Mouse (Mus musculus) mesoderm, embryonic 11.5 days (tissue): ENCODE data around the gene Mamld1.
"Not testable (repeated sequence)": the region's sequence is repeated elsewhere in the genome, so short reads cannot be mapped to it uniquely, and the experiment has no call there.

Experiments
- DNase-seq: peaks from one replicate; pipeline ENCODE4 v3.0.0-alpha.2; 2012; ENCODE audit warnings: low read depth, low spot score

Mamld1 gene

GRCm38 (mm10) chrX:71049864-71050576 lies at the start of gene Mamld1:
Gene Mamld1 (plus strand): TSS chrX:71050256.
- peak; percentile 62 for DNase-seq

DNA sequence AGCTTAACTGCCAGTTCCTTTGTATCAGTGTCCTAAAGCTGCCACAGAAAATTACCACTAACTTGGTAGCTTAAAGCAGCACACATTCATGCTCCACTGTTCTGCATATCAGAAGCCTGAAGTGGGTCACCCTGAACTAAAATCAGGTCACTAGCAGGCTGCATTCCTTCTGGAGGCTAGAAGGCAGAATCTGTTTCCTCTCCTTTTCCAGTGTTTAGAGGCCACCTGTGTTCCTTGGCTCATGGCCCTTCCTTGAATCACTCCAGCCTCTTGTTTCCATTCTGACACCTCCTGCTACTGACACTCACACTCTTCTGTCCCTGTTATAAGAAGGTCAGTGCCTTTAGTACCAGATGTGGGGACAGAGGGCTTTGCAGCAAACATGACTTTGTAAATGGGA lies 25.3 kb upstream of the Mamld1 start:
- no peak for DNase-seq

DNA sequence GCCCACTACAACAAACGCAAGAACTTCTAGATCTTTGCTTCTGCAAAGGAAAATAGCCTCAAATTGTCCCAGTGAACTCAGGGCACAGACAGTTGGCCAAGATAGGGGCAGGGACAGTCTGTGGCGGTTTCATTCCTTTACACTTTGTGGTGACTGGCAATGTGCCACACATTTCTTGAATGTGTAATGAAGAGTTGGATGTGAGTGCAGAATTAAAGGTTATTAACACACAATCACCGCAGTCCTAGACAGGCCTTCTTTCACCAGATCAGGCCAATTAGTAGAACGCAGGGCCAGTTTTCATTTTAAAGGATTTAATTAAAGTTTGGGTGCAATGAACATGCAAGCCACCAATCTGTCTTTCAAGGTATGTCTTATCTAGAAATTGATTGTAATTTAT lies 22.0 kb upstream of the Mamld1 start:
- no peak for DNase-seq

DNA sequence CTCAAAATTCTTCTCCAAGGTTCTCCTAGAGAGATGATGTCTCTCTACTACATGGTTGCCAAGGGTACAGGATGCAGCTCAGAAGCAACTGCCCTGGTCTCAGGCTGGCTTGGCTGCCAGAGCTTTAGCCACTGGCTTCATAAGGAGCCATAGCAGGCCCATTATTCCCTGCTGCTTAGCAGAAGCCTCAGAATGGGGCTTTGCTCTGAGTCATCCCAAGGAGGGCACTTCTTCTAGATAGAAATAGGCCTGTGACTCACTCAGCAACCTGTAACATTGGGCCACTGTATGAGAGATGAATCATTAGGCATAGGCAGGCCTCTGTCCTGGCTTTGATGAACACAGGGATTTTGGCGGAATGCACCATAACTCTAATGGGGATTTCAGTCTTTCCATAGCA lies 21.1 kb upstream of the Mamld1 start:
- DNase-seq: not testable (repeated sequence)

- DNase-seq: no peak
Observed at GRCm38 (mm10) chrX:71050677-71051311, 738 bp downstream of the Mamld1 start.

DNA sequence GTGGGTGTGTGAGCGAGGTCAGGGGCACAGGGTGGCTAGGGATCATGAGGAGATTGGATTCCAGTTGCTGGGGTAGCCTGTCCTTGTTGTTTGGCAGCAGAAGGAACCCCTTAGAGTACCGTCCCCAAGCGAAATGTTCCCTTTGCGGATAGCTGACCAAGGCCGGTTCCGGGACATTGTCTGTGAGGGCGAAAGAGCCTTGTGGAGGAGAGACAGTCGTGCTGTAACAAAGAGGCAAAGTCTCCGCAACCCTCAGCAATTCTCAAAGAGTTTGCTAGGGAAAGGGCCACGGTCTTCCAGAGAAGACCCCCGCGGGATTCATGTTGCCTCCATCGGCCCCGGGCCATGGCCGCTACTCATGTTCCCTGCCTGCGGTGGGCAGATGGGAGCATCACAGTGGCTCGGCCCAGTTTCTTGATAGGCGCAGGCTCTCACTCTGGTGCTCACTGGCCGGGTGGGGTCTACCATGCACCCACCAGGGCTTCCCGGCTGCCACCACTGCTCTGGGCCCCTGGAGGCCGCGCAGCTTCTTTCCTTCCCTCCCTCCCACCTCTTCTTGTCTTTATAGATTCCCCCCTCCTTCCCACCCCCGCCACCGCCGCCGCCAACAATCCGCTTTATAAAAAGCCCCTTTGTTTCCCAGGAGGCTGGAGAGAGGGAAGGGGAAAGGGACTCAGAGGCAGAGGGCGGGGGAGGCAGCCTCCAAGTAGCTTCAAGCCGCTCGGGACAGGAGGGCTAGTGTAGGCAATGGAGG lies 1.5 kb downstream of the Mamld1 start:
- peak; percentile 51 for DNase-seq

DNA sequence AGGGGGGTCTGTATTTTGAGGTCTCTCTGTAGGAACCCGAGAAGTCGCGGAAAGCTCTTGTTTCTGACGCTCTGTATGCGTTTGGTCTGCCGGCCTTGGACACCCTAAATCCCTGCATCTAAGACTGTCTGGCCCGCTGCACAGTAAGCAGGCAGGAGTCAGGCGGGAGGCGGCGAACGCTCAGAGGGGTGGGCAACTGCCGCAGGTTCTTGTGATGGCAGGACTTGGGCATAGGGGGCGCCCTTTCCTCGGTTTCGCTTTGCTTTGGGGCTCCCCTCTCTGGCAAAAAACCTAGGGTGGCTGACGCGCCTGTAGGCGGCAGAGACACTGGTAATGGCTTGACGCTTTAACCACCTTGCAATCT lies 2.0 kb downstream of the Mamld1 start:
- peak; percentile 70 for DNase-seq

DNA sequence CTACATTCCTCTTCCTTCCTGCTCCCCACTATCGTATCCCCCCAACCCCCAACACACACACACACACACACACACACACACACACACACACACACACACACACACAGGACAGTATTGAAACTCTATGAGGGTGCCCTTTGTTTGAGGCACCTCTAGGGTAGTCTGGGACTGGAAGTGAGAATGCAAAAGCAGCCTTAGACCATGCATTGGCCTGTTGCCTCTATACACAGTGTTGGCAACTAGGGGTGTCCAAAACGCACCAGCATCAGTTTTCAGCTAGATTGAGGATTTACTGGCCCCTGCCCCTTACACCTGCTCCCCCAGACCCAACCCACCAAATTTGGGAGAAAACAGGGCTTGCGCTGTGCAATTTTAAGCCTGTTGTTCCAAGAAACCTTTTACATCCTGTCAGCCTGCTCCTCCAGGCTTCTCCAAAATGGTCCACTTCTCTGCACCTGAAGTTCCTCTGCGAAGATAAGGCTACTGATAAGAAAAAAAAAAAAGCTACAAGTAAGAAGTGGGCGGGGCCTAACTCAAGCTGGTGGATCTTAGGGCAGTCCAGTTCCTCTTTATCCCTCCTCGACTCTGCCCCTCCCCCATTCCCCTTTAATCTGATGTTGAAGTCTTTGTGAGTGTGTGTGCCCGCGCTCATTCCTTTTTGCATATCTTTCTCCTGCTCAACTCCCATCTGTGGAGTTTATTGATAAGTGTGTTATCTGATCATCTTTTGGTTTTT lies 2.6 kb downstream of the Mamld1 start:
- no peak for DNase-seq

DNA sequence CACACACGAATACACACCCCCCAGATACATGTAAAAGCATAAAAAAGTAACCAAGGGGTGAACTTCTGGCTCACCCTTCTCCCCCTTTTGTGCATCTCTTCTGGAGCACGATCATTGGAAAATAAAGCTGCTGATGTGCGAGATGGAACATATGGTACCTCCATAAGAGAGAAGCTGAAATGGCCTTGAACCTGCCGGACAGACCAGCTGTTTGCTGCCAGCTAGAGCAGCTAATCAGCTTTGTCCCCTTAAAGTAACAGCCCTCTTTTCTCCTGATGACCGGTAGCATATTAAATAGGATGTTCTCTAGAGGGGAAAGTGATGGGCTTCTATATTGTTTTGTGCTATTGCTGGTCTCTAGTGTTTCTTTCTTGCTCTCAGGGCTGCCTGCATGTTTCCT lies 3.2 kb downstream of the Mamld1 start:
- no peak for DNase-seq

DNA sequence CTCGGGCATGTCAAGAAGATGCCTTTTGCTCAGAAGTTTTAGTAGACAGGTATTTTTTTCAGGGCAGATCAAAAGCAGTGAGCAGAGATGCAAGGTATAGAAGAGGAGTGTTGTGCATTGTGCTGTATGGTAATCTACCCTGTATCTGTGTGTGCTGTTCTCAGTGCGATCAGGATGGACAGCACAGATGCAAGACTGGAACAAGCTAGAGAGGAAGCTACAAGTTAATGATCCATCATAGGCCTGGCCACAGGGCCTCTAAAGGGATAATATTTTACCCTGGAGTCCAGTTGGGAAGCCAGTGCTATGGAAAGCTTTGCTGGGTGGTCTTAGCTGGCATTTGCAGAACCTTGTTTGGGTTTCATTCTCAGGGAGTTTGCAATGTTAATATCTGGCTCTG lies 6.9 kb downstream of the Mamld1 start:
- no peak for DNase-seq

DNA sequence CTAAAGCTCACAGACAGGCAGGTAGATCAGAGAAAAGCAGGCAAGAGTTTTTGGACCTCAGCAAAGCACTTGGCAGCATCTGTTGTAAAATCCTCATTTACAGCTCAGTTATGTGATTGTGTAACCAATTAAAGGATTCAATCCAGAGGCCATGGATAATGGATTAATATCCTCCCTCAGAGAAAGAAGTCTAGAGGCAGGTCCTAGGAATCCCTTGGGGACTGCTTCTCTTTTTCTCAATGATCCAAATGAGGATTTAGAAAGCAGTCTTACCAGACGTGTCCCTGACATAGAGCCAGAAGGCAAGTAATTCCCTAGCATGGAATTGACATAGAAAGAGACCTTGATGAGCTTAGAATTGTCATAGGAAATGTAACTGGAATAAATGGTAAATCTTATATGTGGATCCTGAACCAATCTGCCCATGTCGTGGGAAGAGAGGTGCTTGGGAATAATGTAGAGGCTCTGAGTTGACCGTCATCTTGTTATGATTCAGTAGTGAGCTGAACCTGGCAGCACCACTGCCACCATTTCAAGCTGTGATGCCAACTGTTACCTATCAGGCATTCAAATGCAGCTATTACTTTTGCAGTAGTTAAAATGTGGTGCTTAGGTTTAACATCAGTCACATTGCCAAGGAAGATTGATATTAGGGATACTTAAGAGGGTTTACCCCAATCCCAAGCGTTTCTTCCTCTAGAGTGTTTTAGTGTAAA lies 35.2 kb downstream of the Mamld1 start:
- DNase-seq: no peak

GRCm38 (mm10) chrX:71087370-71088079 lies 37.5 kb downstream of the Mamld1 start:
- DNase-seq: no peak

DNA sequence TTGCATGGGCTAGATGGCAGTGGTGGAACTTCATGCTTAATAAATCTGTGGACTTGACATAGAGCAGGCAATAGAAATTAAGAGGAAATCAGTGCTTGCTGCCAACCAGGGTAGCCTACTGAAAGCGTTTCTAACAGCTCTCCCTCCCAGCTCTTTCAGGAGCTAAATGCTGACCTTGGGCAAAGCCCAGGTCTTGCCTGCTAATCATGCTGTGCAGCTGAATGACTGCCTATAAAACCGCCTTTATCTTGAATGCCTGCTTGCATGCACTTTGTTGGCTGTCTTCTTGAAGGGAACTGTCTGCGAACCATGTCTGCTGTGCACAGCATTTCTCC lies 38.0 kb downstream of the Mamld1 start:
- DNase-seq: peak; percentile 3

- no peak for DNase-seq
Observed at GRCm38 (mm10) chrX:71105820-71106219, 55.8 kb downstream of the Mamld1 start.

DNA sequence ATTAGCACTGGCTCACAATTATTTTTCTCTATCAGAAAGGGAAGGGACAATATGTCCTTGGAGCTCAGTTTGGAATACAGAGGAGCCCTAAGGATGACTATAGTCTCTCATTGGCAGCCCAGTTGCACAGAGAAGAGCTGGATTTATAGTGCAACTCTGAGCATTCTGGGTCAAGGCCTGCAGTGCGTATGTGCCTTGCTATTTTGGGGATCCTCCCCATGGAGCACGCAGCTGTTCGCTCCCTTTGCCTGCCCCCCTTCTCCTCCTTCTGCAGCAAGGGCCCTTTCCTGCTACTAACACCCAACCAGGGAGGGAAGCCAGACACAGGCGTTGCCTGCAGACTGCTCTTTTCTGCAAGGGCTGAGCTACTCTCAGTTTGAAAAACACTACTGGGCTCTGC lies 56.3 kb downstream of the Mamld1 start:
- DNase-seq: no peak

GRCm38 (mm10) chrX:71108056-71108735 lies 58.1 kb downstream of the Mamld1 start:
- no peak for DNase-seq

DNA sequence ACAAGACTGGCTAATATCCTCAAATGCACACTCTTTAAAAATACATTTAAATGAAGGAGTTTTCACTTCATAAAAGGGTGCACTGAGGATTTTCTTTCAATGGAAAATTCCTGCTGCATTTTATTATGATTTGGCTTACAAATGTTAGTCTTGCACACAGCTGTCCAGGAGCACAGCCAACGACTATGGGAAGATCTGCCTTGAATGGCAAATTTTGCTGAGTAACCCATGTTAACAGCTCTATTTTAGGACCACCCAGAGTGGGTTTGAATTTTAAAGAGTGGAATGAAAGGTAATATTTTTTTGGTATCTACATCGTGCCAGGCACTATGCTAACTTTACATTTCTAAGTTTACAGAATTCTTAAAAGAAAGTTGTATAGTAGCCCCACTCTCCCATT lies 60.3 kb downstream of the Mamld1 start:
- DNase-seq: no peak

- DNase-seq: no peak
Observed at GRCm38 (mm10) chrX:71122359-71123293, 72.6 kb downstream of the Mamld1 start.

DNA sequence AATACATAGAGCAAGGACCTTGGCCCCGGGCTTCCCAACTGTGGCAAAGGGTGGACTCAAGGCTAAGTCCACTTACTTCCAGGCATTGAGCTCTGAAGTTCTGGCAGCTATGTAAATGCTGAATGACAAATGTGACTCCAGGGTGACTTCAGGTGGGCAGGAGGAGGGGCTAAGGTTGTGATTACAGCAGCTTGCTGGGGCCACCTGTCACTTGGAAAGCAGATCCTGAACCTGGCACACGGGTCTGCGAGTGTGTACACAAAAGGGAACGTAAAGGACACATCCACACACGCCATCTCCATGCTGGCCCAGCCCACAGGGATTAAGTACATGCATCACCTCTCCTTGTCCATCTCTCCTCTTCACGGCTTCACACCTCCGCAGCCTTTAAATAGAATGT lies 75.0 kb downstream of the Mamld1 start:
- DNase-seq: no peak
